In the genomic region with DNA sequence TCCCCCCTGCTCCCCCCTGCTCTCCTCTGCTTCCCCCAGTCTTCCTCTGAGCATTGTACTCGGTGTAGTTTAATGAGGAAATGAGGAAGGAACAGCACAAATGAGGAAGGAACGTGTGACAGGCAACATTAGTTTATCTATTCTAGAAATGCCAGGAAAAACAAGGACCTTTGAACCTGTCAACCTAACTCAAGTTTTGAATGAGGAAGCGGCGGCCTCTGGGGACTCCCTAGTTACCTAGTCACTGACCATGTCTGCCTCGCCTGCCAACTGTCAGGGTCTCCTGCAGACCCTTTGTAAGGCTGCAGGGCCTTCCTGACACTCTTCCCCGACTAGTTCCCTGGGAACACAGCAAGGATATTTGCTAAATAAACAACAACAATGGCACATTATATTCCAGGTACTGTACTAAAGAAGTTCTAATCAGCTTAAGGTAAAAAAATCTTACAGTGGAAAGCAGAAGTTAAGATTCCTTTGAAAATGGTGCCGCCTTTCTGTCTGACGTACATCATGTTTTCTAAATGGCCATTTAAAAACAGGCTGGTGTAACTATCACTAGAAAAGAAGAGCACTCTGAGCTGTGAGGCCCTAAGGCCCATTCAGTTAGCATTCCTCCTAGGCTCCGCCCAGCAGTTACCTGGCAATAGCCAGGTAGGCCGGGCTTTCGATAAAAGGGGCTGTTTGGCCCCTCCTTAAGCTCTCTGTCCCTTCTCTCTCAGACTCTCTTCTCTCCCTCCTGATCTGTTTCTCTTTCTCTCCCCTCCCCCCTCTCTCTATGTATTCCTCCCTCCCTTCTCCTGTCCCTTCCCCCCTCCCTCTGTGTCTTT, we compare ENCODE assay signal across 8 mouse cellular contexts. TPM values are rescaled to one million over a fixed set of nuclear protein-coding genes. Genes with fewer than 3 reads are reported as not detected.
DNase-seq lines count a peak whose midpoint lies in the region; ATAC-seq and TF ChIP-seq lines count a peak whose summit lies in the region.
"Had no signal": no experiment of that assay in that cellular context is flagged by ENCODE, and none has a peak within 500 bp of the region (broad histone marks: within the 10 kb centered on the region; RNA-seq: fewer than 3 reads in every experiment).

No protein-coding gene starts in this region.

- no peaks in the 10 kb centered on the region for H3K27me3 ChIP-seq in kidney, embryonic 14.5 days (ENCODE audit: control insufficient read depth, insufficient read depth, low read length)

- H3K9me3 ChIP-seq in ES-E14 (ENCODE audit: control insufficient read depth, insufficient read depth, low read depth, low read length), result no peaks in the 10 kb centered on the region
- H3K9me3 ChIP-seq in kidney, embryonic 14.5 days (ENCODE audit: control insufficient read depth, low read length), result no peaks in the 10 kb centered on the region

- H3K36me3 ChIP-seq in ES-E14 (ENCODE audit: control insufficient read depth, insufficient read depth, low read length, poor library complexity, severe bottlenecking), result no peaks in the 10 kb centered on the region
- H3K36me3 ChIP-seq in kidney, embryonic 14.5 days (ENCODE audit: control insufficient read depth, insufficient read depth, low read length), result peaks cover 7% of the 10 kb centered on the region; the same call in 1 of the 2 replicates

- WGBS in kidney, embryonic 14.5 days, result 19% methylated on average over 11 of the region's 11 CpGs

- no peak overlapping the region for H3K27ac ChIP-seq in ES-E14 (ENCODE audit: insufficient read depth, low read depth, low read length, poor library complexity, severe bottlenecking)
- peak overlapping the region; percentile 76 for H3K27ac ChIP-seq in kidney, embryonic 14.5 days (ENCODE audit: low read depth, low read length)

- no peak overlapping the region for H3K9ac ChIP-seq in ES-E14 (ENCODE audit: insufficient read depth, low read depth, low read length, poor library complexity, severe bottlenecking)
- H3K9ac ChIP-seq in kidney, embryonic 14.5 days (ENCODE audit: low read depth, low read length), result no peak overlapping the region

- peaks cover 0 to 2% of the 10 kb centered on the region in 2 experiments; a peak in 1 of 4 replicates for H3K4me1 ChIP-seq in ES-E14 (ENCODE audit: control insufficient read depth in 2 of 2, insufficient read depth in 2 of 2, low read length in 2 of 2, poor library complexity in 1 of 2)
- peaks cover 40% of the 10 kb centered on the region for H3K4me1 ChIP-seq in kidney, embryonic 14.5 days (ENCODE audit: control insufficient read depth, insufficient read depth, low read length)

- DNase-seq in ES-E14 (ENCODE audit: low read depth, low spot score), result peak; percentile 8
- peak; percentile 68 for DNase-seq in embryo, embryonic 10 days (ENCODE audit: low spot score)
- DNase-seq in mesoderm, embryonic 11.5 days (ENCODE audit: low read depth, low spot score), result peak; percentile 76
- no peak for DNase-seq in adrenal gland, adult 8-10 months
- no peak for DNase-seq in right cerebral cortex, adult 18-20 months
- no peak for DNase-seq in frontal cortex, postnatal 14 days (ENCODE audit: low spot score in 2 of 2)
- DNase-seq: adrenal gland, postnatal 25 days had no signal

- ATAC-seq in kidney, embryonic 14.5 days (ENCODE audit: low FRiP score, low TSS enrichment), result peak; percentile 37; the same call in 1 of the 2 replicates

- in situ Hi-C loops in ES-E14 (cut with MboI; ENCODE audit: low sequenced_read_pairs in 2 of 2, unreplicated experiment in 2 of 2), result no loop called here

- no peak overlapping the region for H3K4me3 ChIP-seq in ES-E14 (ENCODE audit: insufficient read depth in 1 of 2, low read depth in 1 of 2, low read length in 2 of 2, poor library complexity in 1 of 2, severe bottlenecking in 1 of 2)
- no peak overlapping the region for H3K4me3 ChIP-seq in kidney, embryonic 14.5 days (ENCODE audit: low read length)

- 0 out of 2 replicates have a peak overlapping the region, but pooled peaks have one; percentile 5 for H3K4me2 ChIP-seq in kidney, embryonic 14.5 days (replicated peaks; ENCODE audit: low read depth, low read length)

TF ChIP-seq in ES-E14, 5 proteins besides CTCF, POLR2A, EP300 and RAD21:
- TF ChIP-seq ZNF384 (IDR thresholded peaks at IDR 0.05; ENCODE audit: low read depth, low read length) (no peak), MAFK (IDR thresholded peaks at IDR 0.05; ENCODE audit: insufficient read depth, low read depth, low read length) (no peak), HCFC1 (IDR thresholded peaks at IDR 0.05; ENCODE audit: borderline replicate concordance, insufficient read depth, low read length) (no peak), ZC3H11A (IDR thresholded peaks at IDR 0.05; ENCODE audit: borderline replicate concordance, low read depth, low read length) (no peak), CHD2 (IDR thresholded peaks at IDR 0.05; ENCODE audit: low read depth, low read length) (no peak)

RNA-seq across cellular contexts. Expression of gene Uvrag, which starts 39.0 kb away (rescaled TPM):
- 13.6 and 14.6 TPM in 2 replicates for total RNA-seq in ES-E14 (2012; rRNA removed)
- 15.1 and 22.7 TPM in 2 replicates for polyA plus RNA-seq in kidney, embryonic 14.5 days (2014; fragmentation: Nextera tagmentation; extraction: Ambion mirVana)
- total RNA-seq in adrenal gland, adult 8-10 months (2022), result 10 to 100 TPM; 32.5 to 46.9 (median 40.3) TPM

Comparison
In these comparisons a context has a peak if more than half of its experiments do, and no peak if none do; other contexts are left out.
1. DNase-seq: peak in ES-E14 (single experiment), embryo, embryonic 10 days (single experiment) and mesoderm, embryonic 11.5 days (single experiment); none in adrenal gland, adult 8-10 months (single experiment), right cerebral cortex, adult 18-20 months (single experiment) and frontal cortex, postnatal 14 days (0 of 2).